12 mouse cellular contexts compared by ENCODE assay signal in genomic region chr12:76130891-76131290, GRCm38 (mm10). TPM values are rescaled to one million over a fixed set of nuclear protein-coding genes. Genes with fewer than 3 reads are reported as not detected.
"Had no signal": no experiment of that assay in that cellular context is flagged by ENCODE, and none has a peak within 500 bp of the region (broad histone marks: within the 10 kb centered on the region; RNA-seq: fewer than 3 reads in every experiment).

No protein-coding gene starts in this region.

- H3K36me3 ChIP-seq: midbrain, embryonic 10.5 days; midbrain, embryonic 12.5 days; neural tube, embryonic 12.5 days; stomach, embryonic 15.5 days had no signal

- H3K9ac ChIP-seq: lung, embryonic 14.5 days; midbrain, embryonic 12.5 days; neural tube, embryonic 12.5 days; stomach, embryonic 15.5 days had no signal

- DNase-seq: lung, adult 18-20 months had no signal

- ATAC-seq: midbrain, embryonic 16.5 days had no signal

- H3K27me3 ChIP-seq: midbrain, embryonic 12.5 days; neural tube, embryonic 12.5 days; stomach, embryonic 15.5 days had no signal

- H3K9me3 ChIP-seq: midbrain, embryonic 10.5 days; midbrain, embryonic 12.5 days; neural tube, embryonic 12.5 days; stomach, embryonic 15.5 days had no signal

- H3K4me1 ChIP-seq: neural tube, embryonic 12.5 days; stomach, embryonic 15.5 days had no signal

- H3K27ac ChIP-seq: midbrain, embryonic 10.5 days; midbrain, embryonic 12.5 days; neural tube, embryonic 12.5 days; stomach, embryonic 15.5 days; stomach, postnatal 0 days had no signal

- H3K4me2 ChIP-seq: lung, embryonic 14.5 days; midbrain, embryonic 12.5 days; neural tube, embryonic 12.5 days; stomach, embryonic 15.5 days had no signal

- H3K4me3 ChIP-seq: midbrain, embryonic 10.5 days; midbrain, embryonic 12.5 days; myocyte; neural tube, embryonic 12.5 days; stomach, embryonic 15.5 days had no signal

RNA-seq across cellular contexts. Expression of gene Esr2, which starts 46.2 kb away (rescaled TPM):
- total RNA-seq: megakaryocyte, adult 5-6 weeks; megakaryocyte-erythroid progenitor cell, adult 5-6 weeks; neutrophil, adult 5-6 weeks had no signal
